Mouse (Mus musculus) splenic B cell, adult 2 months (primary cell): Measurements from ENCODE around the gene Taldo1.
A peak's percentile ranks its signal among the peaks of the same experiment; 100 is the strongest.

Experiments
- DNase-seq: peaks from one replicate; pipeline ENCODE4 v3.0.0-alpha.2; 2011; ENCODE audit warnings: low read depth, low spot score
- H3K27me3 ChIP-seq: 2 replicates; pipeline ENCODE4 v1.6.1; 2012; ENCODE audit warnings: mild to moderate bottlenecking, low read length, moderate library complexity, mixed read lengths; ENCODE audit not compliant: control insufficient read depth, poor library complexity, insufficient read depth, severe bottlenecking
- H3K36me3 ChIP-seq: 2 replicates; pipeline ENCODE4 v1.6.1; 2012; ENCODE audit warnings: mild to moderate bottlenecking, low read length, moderate library complexity, mixed read lengths; ENCODE audit not compliant: control insufficient read depth, poor library complexity, insufficient read depth, severe bottlenecking

Gene Taldo1

DNA sequence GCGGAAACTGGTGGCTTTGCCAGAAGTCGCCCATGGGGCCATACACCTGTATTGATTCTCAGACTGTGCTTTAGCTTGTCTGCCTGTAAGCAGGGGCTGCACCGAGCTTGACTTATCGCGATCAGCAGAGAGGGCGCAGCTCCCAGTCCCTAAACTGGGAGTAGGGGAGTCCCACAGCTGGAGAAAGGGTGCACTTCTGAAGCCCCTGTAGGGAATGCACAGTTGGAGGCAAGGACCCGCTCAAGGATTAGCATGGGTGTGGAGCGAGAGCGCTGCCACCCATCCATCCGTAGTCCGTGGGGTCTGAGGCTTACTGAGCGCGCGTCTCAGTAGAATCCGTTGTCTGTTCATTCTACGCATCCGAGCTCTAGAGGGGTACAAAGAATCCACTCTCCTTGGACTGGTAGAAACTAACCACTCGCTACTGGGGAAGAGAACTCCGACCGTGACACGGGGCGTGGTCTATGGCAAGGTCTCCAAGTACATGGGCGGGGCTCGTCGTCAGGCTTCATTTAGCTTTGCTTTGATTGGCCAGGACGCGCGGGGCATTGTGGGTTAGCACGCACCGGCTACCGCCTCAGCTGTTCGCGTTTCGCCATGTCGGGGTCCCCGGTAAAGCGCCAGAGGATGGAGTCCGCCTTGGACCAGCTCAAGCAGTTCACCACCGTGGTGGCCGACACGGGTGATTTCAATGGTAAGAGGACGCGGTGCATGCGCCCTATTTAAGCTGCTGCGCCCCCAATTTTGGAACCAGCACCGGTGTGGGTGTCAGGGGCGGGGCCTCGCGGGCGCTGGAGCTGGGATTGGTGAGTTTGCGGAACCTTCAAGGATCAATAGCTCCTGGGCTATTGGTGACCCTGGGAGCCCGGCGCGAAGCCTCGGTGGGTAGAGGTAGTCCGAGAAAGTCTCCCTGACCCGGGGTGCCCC lies at the start of gene Taldo1:
Gene Taldo1 (plus strand): TSS at position 575 of the 927 bp plus-strand sequence.
- peaks cover 7% of the 10 kb centered on the region; the same call in 1 of the 2 replicates for H3K36me3 ChIP-seq

DNA sequence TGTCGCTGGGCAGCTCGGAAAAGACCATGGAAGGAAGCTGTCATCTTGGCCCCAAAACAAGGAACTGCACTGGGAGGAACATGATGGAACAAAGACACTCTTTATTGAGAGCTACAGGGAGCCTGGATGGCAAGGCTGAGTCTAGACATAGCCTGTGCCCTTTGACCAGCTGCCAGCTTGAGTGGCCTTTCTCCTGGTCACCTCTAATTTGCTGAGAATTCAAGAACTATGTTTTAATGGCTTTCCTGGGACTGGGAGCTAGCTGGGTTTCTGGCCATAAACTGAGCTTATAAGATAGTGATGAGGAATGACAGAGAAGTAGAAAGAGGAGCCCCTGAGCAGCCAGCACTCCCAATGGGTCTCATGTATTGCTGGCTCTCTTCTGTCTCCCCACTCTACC lies 48.8 kb upstream of the Taldo1 start:
- no peaks in the 10 kb centered on the region for H3K36me3 ChIP-seq
- DNase-seq, result no peak
- no peaks in the 10 kb centered on the region for H3K27me3 ChIP-seq

More for the DNA sequence above, at the start of gene Taldo1:
- H3K27me3 ChIP-seq, result no peaks in the 10 kb centered on the region; the same call in 1 of the 2 replicates
- DNase-seq, result peak; percentile 95

DNA sequence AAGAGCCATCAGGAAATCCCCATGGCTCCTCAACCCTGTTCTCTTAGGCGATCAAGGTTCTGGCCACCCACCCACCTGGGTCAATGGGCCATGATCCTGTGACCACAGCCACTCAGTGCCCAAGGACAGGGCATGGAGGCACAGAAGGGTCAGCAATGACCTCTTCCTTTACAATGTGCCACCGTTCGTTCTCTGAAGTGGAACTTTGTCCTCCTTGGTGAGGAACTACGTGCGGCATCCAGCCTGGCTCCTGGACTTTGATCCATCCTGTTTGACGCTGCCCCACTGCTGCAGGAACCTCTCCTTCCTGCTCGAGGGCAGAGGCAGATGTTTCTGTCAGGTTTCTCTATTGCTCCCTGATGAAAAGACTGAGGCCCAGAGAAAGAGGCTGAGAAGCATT lies 48.3 kb upstream of the Taldo1 start:
- Histone ChIP-seq H3K27me3 (no peaks in the 10 kb centered on the region), H3K36me3 (no peaks in the 10 kb centered on the region)
- DNase-seq, result no peak

GRCm38 (mm10) chr7:141344787-141345186 lies 47.2 kb upstream of the Taldo1 start:
- no peak for DNase-seq
- Histone ChIP-seq H3K27me3 (no peaks in the 10 kb centered on the region), H3K36me3 (no peaks in the 10 kb centered on the region)

GRCm38 (mm10) chr7:141351061-141351460 lies 40.9 kb upstream of the Taldo1 start:
- Histone ChIP-seq H3K36me3 (no peaks in the 10 kb centered on the region), H3K27me3 (no peaks in the 10 kb centered on the region)
- no peak for DNase-seq

- no peak for DNase-seq
- Histone ChIP-seq H3K27me3 (no peaks in the 10 kb centered on the region), H3K36me3 (no peaks in the 10 kb centered on the region)
Observed at GRCm38 (mm10) chr7:141355051-141355450, 36.9 kb upstream of the Taldo1 start.

- DNase-seq, result no peak
- Histone ChIP-seq H3K36me3 (no peaks in the 10 kb centered on the region), H3K27me3 (no peaks in the 10 kb centered on the region)
Observed at GRCm38 (mm10) chr7:141355626-141356326, 36.2 kb upstream of the Taldo1 start.

DNA sequence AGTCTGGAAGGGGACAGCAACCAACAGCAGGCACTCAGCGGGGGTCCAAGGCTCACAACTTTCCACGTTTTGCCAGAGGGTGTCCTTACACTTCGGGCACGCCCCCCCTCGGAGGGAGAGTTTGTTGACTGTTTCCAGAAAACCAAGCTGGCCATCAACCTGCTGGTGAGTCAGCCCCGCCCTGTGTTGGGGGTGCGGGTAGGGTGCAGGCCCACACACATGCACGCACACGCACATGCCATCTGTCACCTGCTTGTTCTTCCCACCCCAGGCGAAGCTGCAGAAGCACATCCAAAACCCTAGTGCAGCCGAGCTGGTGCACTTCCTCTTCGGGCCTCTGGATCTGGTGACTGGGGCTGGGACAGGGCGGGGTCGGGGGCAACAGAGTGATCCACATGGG lies 35.0 kb upstream of the Taldo1 start:
- Histone ChIP-seq H3K27me3 (no peaks in the 10 kb centered on the region), H3K36me3 (no peaks in the 10 kb centered on the region)
- no peak for DNase-seq

DNA sequence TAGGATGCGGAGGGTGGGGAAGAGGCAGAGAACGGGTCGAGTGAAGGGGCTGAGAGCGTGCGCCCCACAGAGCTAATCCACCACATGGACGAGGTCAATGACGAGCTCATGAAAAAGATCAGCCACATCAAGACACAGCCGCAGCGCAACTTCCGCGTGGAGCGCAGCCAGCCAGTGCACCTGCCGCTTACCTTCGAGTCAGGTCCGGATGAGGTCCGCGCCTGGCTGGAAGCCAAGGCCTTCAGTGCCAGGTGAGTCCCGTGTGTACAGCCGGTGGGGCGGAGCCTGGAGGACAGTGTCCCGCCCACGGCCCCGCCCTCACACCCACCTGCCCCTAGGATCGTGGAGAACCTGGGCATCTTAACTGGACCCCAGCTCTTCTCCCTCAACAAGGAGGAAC lies 30.5 kb upstream of the Taldo1 start:
- Histone ChIP-seq H3K27me3 (no peaks in the 10 kb centered on the region), H3K36me3 (no peaks in the 10 kb centered on the region)
- DNase-seq, result peak; percentile 68

DNA sequence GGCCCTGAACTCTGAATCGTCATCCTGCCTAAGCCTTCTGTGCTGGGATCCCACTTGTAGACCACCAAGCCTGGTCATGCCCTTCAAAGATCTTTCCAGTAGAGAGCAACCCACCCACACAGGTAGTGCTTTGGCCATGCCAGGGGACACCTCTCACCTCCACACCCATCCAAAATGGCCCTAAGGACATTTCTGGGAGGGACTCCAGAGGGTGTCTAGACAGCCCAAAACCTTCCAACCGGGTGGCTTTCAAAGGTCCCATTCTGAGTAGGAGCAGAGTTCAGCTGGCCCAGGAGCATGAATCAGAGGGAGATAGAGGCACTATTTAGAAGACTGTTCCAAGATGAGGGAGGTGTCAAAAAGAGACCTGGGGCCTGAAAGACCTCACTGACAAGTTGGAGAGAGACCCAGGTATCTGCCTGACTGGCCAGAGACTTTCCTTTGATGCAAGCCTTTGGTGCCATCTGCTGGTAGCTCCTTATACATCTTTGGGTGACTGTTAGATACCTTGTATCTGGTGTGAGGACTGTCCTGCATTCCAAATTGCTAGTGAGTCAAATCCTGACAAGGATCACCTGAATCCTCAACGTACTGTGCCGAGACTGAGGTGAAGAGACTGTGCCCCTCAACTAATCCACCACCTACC lies 28.8 kb upstream of the Taldo1 start:
- DNase-seq, result peak; percentile 90
- H3K27me3 ChIP-seq, result no peaks in the 10 kb centered on the region

DNA sequence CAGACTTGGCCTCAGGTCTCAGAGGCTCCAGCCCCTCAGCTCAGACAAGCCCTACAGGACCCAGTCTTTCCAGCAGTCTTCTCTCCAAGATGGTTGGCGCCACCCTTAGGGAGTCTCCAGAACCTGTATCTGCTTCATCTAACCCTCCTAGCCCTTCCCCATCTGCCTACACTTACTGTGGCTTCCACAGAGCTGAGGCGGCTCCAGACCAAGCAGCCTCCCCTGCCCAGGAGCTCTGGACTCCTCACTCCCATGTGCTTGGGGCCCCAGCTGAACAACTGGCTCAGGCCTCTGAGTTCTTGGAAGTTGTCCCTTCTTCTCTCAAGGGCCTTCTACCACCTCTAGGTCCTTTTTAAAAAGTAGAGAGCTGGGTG lies 28.3 kb upstream of the Taldo1 start:
- no peak for DNase-seq
- no peaks in the 10 kb centered on the region for H3K36me3 ChIP-seq
- no peaks in the 10 kb centered on the region for H3K27me3 ChIP-seq

More for the DNA sequence above, 28.8 kb upstream of the Taldo1 start:
- no peaks in the 10 kb centered on the region for H3K36me3 ChIP-seq

GRCm38 (mm10) chr7:141364349-141365048 lies 27.5 kb upstream of the Taldo1 start:
- DNase-seq, result no peak
- H3K27me3 ChIP-seq, result no peaks in the 10 kb centered on the region
- H3K36me3 ChIP-seq, result no peaks in the 10 kb centered on the region

- no peaks in the 10 kb centered on the region for H3K27me3 ChIP-seq
- no peak for DNase-seq
- no peaks in the 10 kb centered on the region for H3K36me3 ChIP-seq
Observed at GRCm38 (mm10) chr7:141365049-141365445, 27.0 kb upstream of the Taldo1 start.

GRCm38 (mm10) chr7:141367358-141367757 lies 24.6 kb upstream of the Taldo1 start:
- no peak for DNase-seq
- no peaks in the 10 kb centered on the region for H3K27me3 ChIP-seq
- no peaks in the 10 kb centered on the region for H3K36me3 ChIP-seq
